Mouse (Mus musculus) liver, embryonic 16.5 days (tissue): ENCODE data around the gene Rfx8. TPM values are rescaled to one million over a fixed set of nuclear protein-coding genes. Genes with fewer than 3 reads are reported as not detected.

Source experiments
- ATAC-seq: fragments of 200-750 bp; cut with Nextera tagmentation; 2 replicates; pipeline ENCODE4 v1.8.0; 2017; ENCODE audit warnings: low read depth, mild to moderate bottlenecking, moderate number of reproducible peaks, moderate library complexity
- H3K27ac ChIP-seq: fragments of 300-500 bp; sonication (generic); 2 replicates; pipeline ENCODE4 v1.5.1; 2014; ENCODE audit warnings: mild to moderate bottlenecking, low read length
- H3K27me3 ChIP-seq: fragments of 300-500 bp; sonication (generic); 2 replicates; pipeline ENCODE4 v1.6.1; 2014; ENCODE audit warnings: low read depth, low read length, mixed read lengths; ENCODE audit not compliant: control insufficient read depth, insufficient read depth
- H3K36me3 ChIP-seq: fragments of 300-500 bp; sonication (generic); 2 replicates; pipeline ENCODE4 v1.6.1; 2014; ENCODE audit warnings: mild to moderate bottlenecking; ENCODE audit not compliant: control insufficient read depth, insufficient read depth
- H3K4me1 ChIP-seq: fragments of 300-500 bp; sonication (generic); 2 replicates; pipeline ENCODE4 v1.6.1; 2014; ENCODE audit warnings: low read depth, low read length, mixed read lengths; ENCODE audit not compliant: control insufficient read depth
- H3K4me2 ChIP-seq: fragments of 300-500 bp; sonication (generic); 2 replicates; pipeline ENCODE4 v1.6.1; 2014; ENCODE audit warnings: low read depth, low read length, mixed read lengths
- H3K4me3 ChIP-seq: fragments of 300-500 bp; sonication (generic); 2 replicates; pipeline ENCODE4 v1.5.1; 2014; ENCODE audit warnings: low read depth, mild to moderate bottlenecking, low read length
- H3K9ac ChIP-seq: fragments of 300-500 bp; sonication (generic); 2 replicates; pipeline ENCODE4 v1.6.1; 2014; ENCODE audit warnings: low read depth, low read length
- H3K9me3 ChIP-seq: fragments of 300-500 bp; sonication (generic); replicated peaks from 2 replicates; pipeline ENCODE4 v1.6.1; 2016; ENCODE audit warnings: low read length; ENCODE audit not compliant: control insufficient read depth
- WGBS: fragments of 180-500 bp; shearing (Covaris S2); extraction: QIAGEN DNeasy Blood & Tissue Kit; methylation state at CpG from one replicate; pipeline ENCODE4 v1.1.7; 2014; ENCODE audit not compliant: insufficient replicate concordance; 5-methylcytosine and 5-hydroxymethylcytosine counted together
- polyA plus RNA-seq: library from polyadenylated mRNA; unstranded; fragments of >200 nt; fragmentation: Nextera tagmentation; extraction: Ambion mirVana; gene quantifications from 2 replicates; pipeline ENCODE4 v1.2.1, GENCODE M21; 2015

The Rfx8 gene
- polyA plus RNA-seq: 0.13 and 0.14 TPM in 2 replicates

DNA sequence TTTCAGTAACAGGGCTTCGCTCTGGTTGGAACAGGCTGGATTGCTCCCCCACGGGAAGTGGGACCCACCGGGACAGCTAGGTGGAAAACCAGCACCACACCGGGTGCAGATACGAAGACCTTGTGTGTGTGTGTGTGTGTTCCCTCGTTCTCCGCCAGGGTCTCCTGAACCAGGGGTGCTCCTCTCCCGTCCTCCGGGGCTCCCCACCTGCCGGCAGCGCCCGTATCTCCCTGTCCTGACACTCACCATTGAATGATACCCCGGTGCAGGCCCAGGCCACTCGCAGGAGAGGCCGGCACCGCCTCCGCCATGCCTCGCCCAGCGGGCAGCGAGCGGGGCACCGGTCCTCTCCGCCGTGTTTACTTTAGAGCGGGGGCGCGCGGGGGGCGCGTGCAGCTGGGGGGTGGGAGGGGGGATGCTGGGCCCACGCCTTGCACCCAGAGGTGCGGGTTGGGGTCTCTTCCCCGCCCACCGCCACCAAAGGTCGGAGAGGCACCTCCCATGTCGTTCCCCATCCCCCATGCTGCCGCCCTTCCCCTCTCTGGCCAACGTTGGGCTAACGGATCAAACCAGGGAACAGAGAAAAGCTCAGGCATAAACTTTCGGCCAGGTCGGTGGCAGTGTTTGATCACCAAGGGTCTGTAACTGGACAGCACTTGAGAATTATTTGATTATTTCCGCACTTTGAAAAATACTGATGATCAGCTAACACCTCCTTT lies at the start of gene Rfx8:
Gene Rfx8, minus strand, starts transcription at position 366 of the 719 bp plus-strand sequence.
- H3K4me3 ChIP-seq: peak within 1 kb of the TSS; percentile 58
- ATAC-seq: no peak
- 6% methylated on average over 37 of the region's 42 CpGs for WGBS
- H3K9ac ChIP-seq: peak within 1 kb of the TSS; percentile 47
- no peak within 1 kb of the TSS for H3K27ac ChIP-seq
- H3K4me1 ChIP-seq: no peaks in the 10 kb centered on the region; the same call in 1 of the 2 replicates
- H3K36me3 ChIP-seq: no peaks in the 10 kb centered on the region
- peak within 1 kb of the TSS; percentile 69 for H3K4me2 ChIP-seq
- no peaks in the 10 kb centered on the region for H3K27me3 ChIP-seq
- H3K9me3 ChIP-seq: no peaks in the 10 kb centered on the region

DNA sequence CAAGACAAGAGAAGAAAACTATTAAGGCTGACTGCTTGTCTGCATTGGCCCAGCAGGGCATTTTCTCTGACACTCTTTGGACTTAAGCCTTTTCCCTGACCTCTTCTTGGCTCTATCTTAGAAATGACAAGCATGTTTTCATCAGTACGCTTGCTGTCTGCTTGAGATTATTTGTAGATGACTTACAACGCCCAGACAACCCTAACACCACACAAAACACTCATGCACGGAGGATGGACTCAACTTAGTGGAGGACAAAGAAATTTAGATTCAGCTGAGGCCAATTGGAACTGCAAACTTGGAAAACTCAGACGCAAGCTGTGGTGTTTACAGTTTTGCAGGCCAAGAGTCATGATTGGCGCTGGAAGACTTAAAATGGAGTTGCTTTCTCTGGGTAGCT lies 49.6 kb upstream of the Rfx8 start:
- ATAC-seq: no peak
- no peak overlapping the region for H3K4me2 ChIP-seq

GRCm38 (mm10) chr1:39768017-39768416 lies 47.2 kb upstream of the Rfx8 start:
- Histone ChIP-seq H3K4me2 (no peak overlapping the region), H3K9ac (no peak overlapping the region), H3K9me3 (no peaks in the 10 kb centered on the region), H3K4me1 (no peaks in the 10 kb centered on the region; the same call in 1 of the 2 replicates), H3K4me3 (no peak overlapping the region), H3K36me3 (no peaks in the 10 kb centered on the region), H3K27ac (no peak overlapping the region), H3K27me3 (no peaks in the 10 kb centered on the region)
- ATAC-seq: no peak
- 51% methylated on average over 3 of the region's 3 CpGs for WGBS

More for the DNA sequence above, 49.6 kb upstream of the Rfx8 start:
- Histone ChIP-seq H3K9me3 (no peaks in the 10 kb centered on the region), H3K36me3 (no peaks in the 10 kb centered on the region), H3K27me3 (no peaks in the 10 kb centered on the region), H3K9ac (no peak overlapping the region), H3K4me3 (no peak overlapping the region), H3K27ac (no peak overlapping the region), H3K4me1 (no peaks in the 10 kb centered on the region; the same call in 1 of the 2 replicates)
- WGBS: 63% methylated on average over 5 of the region's 5 CpGs

GRCm38 (mm10) chr1:39765854-39766493 lies 45.2 kb upstream of the Rfx8 start:
- no peaks in the 10 kb centered on the region for H3K27me3 ChIP-seq
- no peaks in the 10 kb centered on the region for H3K9me3 ChIP-seq
- H3K4me3 ChIP-seq: no peak overlapping the region
- no peak overlapping the region for H3K9ac ChIP-seq
- ATAC-seq: no peak
- no peak overlapping the region for H3K27ac ChIP-seq
- 59% methylated on average over 7 of the region's 7 CpGs for WGBS
- no peaks in the 10 kb centered on the region for H3K36me3 ChIP-seq
- no peaks in the 10 kb centered on the region; the same call in none of the 2 replicates for H3K4me1 ChIP-seq
- H3K4me2 ChIP-seq: no peak overlapping the region

GRCm38 (mm10) chr1:39762025-39762370 lies 41.2 kb upstream of the Rfx8 start:
- Histone ChIP-seq H3K36me3 (no peaks in the 10 kb centered on the region), H3K9me3 (no peaks in the 10 kb centered on the region), H3K9ac (no peak overlapping the region), H3K4me1 (no peaks in the 10 kb centered on the region; the same call in none of the 2 replicates), H3K4me3 (peak overlapping the region; percentile 36), H3K27ac (peak overlapping the region; percentile 57), H3K4me2 (peak overlapping the region; percentile 63), H3K27me3 (no peaks in the 10 kb centered on the region)
- 2% methylated on average over 10 of the region's 10 CpGs for WGBS
- peak; percentile 59; the same call in 1 of the 2 replicates for ATAC-seq

DNA sequence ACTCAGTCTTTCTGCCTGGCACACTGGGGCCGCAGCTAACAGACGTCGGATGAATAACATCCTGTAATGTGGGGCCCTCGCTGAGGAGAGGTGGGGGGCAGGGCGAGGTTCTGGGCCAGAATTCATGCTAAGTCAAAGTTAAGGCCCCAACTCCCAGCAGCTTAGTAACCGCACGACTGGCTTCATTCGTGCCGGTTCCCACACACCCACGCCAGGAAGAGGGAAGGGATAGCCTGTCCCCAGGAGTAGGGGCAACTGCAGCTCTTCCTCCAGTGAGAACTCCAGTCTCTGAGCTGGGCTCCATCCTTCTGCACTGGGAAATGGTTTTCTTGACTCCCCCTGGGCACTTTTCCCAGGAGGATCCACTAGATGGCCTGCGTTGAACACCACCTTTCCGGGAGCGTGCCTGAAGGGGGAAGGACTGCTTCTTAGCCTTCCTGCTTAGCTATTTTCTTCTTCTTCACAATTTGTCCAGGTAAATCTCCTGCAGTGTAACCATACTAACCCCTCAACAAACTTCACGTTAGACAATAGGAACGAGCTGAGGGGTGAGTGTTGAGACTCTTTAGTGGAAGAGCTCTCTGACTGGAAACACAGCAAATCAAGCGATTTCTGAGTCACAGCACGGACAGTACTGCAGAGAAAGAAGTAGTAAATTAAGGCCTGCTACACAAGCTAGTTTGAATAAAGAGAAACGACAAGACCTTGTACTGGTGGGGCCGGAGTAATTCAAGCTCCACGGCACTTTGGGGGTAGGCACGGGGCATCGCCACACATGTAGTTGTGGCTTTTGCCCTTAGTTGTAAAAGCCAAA lies 40.6 kb upstream of the Rfx8 start:
- Histone ChIP-seq H3K9ac (no peak overlapping the region), H3K4me2 (peak overlapping the region; percentile 63), H3K27me3 (no peaks in the 10 kb centered on the region), H3K27ac (peak overlapping the region; percentile 57), H3K4me1 (no peaks in the 10 kb centered on the region; the same call in none of the 2 replicates), H3K9me3 (no peaks in the 10 kb centered on the region), H3K4me3 (peak overlapping the region; percentile 36), H3K36me3 (no peaks in the 10 kb centered on the region)
- 3% methylated on average over 22 of the region's 22 CpGs for WGBS
- peak; percentile 59 for ATAC-seq

- H3K27me3 ChIP-seq: no peaks in the 10 kb centered on the region
- no peak for ATAC-seq
- no peak overlapping the region for H3K4me3 ChIP-seq
- H3K36me3 ChIP-seq: no peaks in the 10 kb centered on the region
- WGBS: 63% methylated on average over 6 of the region's 6 CpGs
- no peak overlapping the region for H3K9ac ChIP-seq
- H3K4me2 ChIP-seq: no peak overlapping the region
- no peaks in the 10 kb centered on the region; the same call in none of the 2 replicates for H3K4me1 ChIP-seq
- H3K27ac ChIP-seq: no peak overlapping the region
- no peaks in the 10 kb centered on the region for H3K9me3 ChIP-seq
Observed at GRCm38 (mm10) chr1:39760181-39760715, 39.5 kb upstream of the Rfx8 start.

DNA sequence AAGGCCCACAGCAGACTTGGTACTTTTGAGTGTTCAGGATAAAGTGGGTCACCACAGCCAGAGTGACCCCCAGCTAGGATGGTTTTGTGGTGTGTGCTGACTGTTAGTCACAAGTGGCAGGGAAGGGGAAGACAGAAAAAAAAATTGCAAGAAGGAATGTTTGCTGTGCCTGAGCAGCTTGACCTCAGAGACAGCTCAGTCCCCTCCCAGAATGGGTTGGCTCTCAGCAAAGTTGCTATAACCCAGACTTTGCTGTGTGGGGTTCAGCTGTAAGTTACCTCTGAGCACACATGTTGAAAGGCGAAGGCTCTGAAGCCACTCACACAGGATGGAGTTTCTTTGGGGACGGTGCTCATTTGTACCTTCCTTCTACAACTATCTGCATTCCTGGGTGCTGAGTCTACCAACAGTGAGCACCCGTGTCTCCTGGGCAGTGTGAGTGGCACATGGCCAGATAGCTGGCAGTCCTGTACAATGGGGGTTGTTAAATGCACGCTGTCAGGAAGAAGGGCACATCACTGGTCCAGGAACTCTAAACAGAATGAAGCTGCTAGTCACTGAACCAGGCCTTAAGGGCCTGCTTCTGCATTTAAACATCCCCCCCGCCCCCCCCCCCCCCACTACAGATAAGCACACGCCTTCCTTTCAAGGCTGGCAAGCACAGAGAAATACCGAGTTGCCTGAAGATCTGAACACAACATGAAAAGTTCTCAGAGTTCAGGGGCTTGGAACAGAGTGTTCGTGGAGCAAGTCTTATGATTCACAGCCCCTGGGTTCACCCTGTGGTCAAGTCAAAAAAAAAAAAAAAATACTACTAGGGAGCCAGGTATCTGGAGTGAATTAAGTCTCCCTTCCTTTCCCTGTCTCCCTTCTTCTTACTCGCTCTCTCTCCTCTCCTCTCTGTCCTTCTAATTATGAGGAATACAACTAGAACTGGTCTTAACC lies 38.7 kb upstream of the Rfx8 start:
- Histone ChIP-seq H3K4me3 (no peak overlapping the region), H3K4me2 (no peak overlapping the region), H3K9me3 (no peaks in the 10 kb centered on the region), H3K4me1 (peaks cover 4% of the 10 kb centered on the region), H3K27me3 (no peaks in the 10 kb centered on the region), H3K36me3 (no peaks in the 10 kb centered on the region), H3K27ac (no peak overlapping the region), H3K9ac (no peak overlapping the region)
- WGBS: 28% methylated on average over 9 of the region's 9 CpGs
- no peak for ATAC-seq
